8 mouse cellular contexts compared by ENCODE assay signal in the genomic region with DNA sequence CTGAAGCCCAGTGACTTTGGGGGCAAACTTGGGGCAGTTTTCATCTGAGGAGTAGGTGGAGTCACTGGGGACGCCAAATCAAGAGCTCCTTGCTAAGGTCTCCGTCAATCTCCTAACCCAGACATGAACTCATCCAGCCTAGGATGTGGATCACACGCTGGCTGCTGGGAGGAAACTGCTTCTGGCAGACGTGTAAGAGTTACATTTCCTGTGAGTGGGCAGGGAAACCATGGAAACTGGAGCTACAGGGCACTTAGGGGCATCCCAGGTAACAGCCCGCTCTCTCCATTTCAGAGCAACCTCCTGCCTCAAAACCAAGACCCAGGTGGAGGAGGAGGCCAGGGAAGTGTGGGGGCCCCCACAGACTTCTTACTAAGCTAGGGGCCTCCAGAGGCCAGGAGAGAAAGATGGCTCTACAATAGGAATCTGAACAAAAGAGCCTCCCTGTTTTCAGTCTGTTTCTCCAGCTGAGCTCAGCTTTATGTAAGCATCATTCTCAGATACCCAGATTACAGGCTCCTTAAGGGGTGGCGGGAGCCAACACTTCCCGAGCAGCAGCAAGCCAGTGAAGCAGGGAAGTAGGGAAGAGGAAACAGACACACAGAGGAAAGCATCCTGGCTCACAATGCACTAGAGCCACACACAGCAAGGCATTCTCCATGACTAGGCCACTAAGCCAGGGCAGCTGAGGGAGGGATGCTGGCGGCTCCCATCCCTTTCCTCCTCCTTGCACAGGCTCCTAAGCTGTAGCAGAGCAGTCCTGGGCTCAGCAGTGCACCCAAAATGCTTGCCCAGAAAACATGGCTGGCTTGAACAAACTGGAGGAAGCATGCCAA.
A peak's percentile ranks its signal among the peaks of the same experiment; 100 is the strongest.
DNase-seq lines count a peak whose midpoint lies in the region; ATAC-seq lines count a peak whose summit lies in the region.
"Had no signal": no experiment of that assay in that cellular context is flagged by ENCODE, and none has a peak within 500 bp of the region (broad histone marks: within the 10 kb centered on the region; RNA-seq: fewer than 3 reads in every experiment).

No protein-coding gene starts in this region.

- H3K4me3 ChIP-seq in embryonic facial prominence, embryonic 10.5 days = no peak overlapping the region
- no peak overlapping the region for H3K4me3 ChIP-seq in hindbrain, embryonic 14.5 days (replicated peaks; ENCODE audit: low read length)
- no peak overlapping the region for H3K4me3 ChIP-seq in midbrain, embryonic 16.5 days (ENCODE audit: low read depth, low read length)
- H3K4me3 ChIP-seq: myocyte had no signal

- H3K4me1 ChIP-seq in embryonic facial prominence, embryonic 10.5 days = peaks cover 21% of the 10 kb centered on the region
- peaks cover 27% of the 10 kb centered on the region for H3K4me1 ChIP-seq in hindbrain, embryonic 14.5 days (replicated peaks; ENCODE audit: control insufficient read depth, insufficient read depth, low read length)
- H3K4me1 ChIP-seq in midbrain, embryonic 16.5 days (ENCODE audit: control insufficient read depth, insufficient read depth, low read length) = peaks cover 21% of the 10 kb centered on the region

- 50% methylated on average over 8 of the region's 8 CpGs for WGBS in embryonic facial prominence, embryonic 10.5 days
- whole genome bisulfite sequencing in hindbrain, embryonic 14.5 days = 25% methylated on average over 8 of the region's 8 CpGs
- WGBS in midbrain, embryonic 16.5 days = 26% methylated on average over 8 of the region's 8 CpGs

- no peak for ATAC-seq in hindbrain, embryonic 14.5 days (ENCODE audit: low FRiP score)
- peak; percentile 62; the same call in 1 of the 2 replicates for ATAC-seq in midbrain, embryonic 16.5 days
- ATAC-seq in megakaryocyte progenitor cell, adult 5-6 weeks (replicated peaks; ENCODE audit: poor library complexity) = no peak

- H3K9me3 ChIP-seq in embryonic facial prominence, embryonic 10.5 days = no peaks in the 10 kb centered on the region
- no peaks in the 10 kb centered on the region for H3K9me3 ChIP-seq in hindbrain, embryonic 14.5 days (ENCODE audit: control insufficient read depth, low read length)
- no peaks in the 10 kb centered on the region for H3K9me3 ChIP-seq in midbrain, embryonic 16.5 days (replicated peaks; ENCODE audit: control insufficient read depth, low read length, poor library complexity, severe bottlenecking)

- no peak overlapping the region; the same call in 1 of the 2 replicates for H3K4me2 ChIP-seq in hindbrain, embryonic 14.5 days (replicated peaks)
- H3K4me2 ChIP-seq in midbrain, embryonic 16.5 days (ENCODE audit: low read length) = no peak overlapping the region

- no peaks in the 10 kb centered on the region for H3K27me3 ChIP-seq in embryonic facial prominence, embryonic 10.5 days (replicated peaks; ENCODE audit: low read depth, poor library complexity, severe bottlenecking)
- H3K27me3 ChIP-seq in hindbrain, embryonic 14.5 days (ENCODE audit: control insufficient read depth, insufficient read depth, low read length) = no peaks in the 10 kb centered on the region
- no peaks in the 10 kb centered on the region for H3K27me3 ChIP-seq in midbrain, embryonic 16.5 days (ENCODE audit: control insufficient read depth, insufficient read depth, low read depth, low read length)

- H3K27ac ChIP-seq in embryonic facial prominence, embryonic 10.5 days (replicated peaks) = peak overlapping the region; percentile 66
- H3K27ac ChIP-seq in hindbrain, embryonic 14.5 days = peak overlapping the region; percentile 58
- H3K27ac ChIP-seq in midbrain, embryonic 16.5 days (ENCODE audit: low read length) = peak overlapping the region; percentile 40; the same call in 1 of the 2 replicates

- peak overlapping the region; percentile 40; the same call in 1 of the 2 replicates for H3K9ac ChIP-seq in hindbrain, embryonic 14.5 days
- H3K9ac ChIP-seq in midbrain, embryonic 16.5 days (ENCODE audit: low read depth, low read length) = peak overlapping the region; percentile 18; the same call in 1 of the 2 replicates

- no peaks in the 10 kb centered on the region for H3K36me3 ChIP-seq in embryonic facial prominence, embryonic 10.5 days (replicated peaks)
- no peaks in the 10 kb centered on the region for H3K36me3 ChIP-seq in hindbrain, embryonic 14.5 days (replicated peaks; ENCODE audit: control insufficient read depth, insufficient read depth)
- H3K36me3 ChIP-seq in midbrain, embryonic 16.5 days (ENCODE audit: control insufficient read depth, insufficient read depth, low read length) = no peaks in the 10 kb centered on the region

- DNase-seq in right cerebral cortex, adult 18-20 months = peak; percentile 71
- no peak for DNase-seq in right cerebral cortex, postnatal 14 days
- DNase-seq in embryonic facial prominence, embryonic 10.5 days (ENCODE audit: low spot score) = peak; percentile 17
- DNase-seq in hindbrain, embryonic 14.5 days (ENCODE audit: low spot score) = no peak
- no peak for DNase-seq in adrenal gland, postnatal 10 days

Comparison
In these comparisons a context has a peak if more than half of its experiments do, and no peak if none do; other contexts are left out.
1. DNase-seq: peak in right cerebral cortex, adult 18-20 months (single experiment) and embryonic facial prominence, embryonic 10.5 days (single experiment); none in right cerebral cortex, postnatal 14 days (single experiment), hindbrain, embryonic 14.5 days (single experiment) and adrenal gland, postnatal 10 days (single experiment).
2. Peak in every context shown above with its lines, with median percentiles within 50 percentile points of each other: H3K27ac ChIP-seq.